Mouse (Mus musculus) MEL (cell line): ENCODE measurements around the gene Gzmm. TPM values are rescaled to one million over a fixed set of nuclear protein-coding genes. Genes with fewer than 3 reads are reported as not detected.

ENCODE experiments used
- DNase-seq: peaks from one replicate; pipeline ENCODE4 v3.0.0; 2011; ENCODE audit warnings: low read depth, low spot score
- H3K27ac ChIP-seq: 2 replicates; pipeline ENCODE4 v1.5.1; 2012; ENCODE audit warnings: low read depth, mild to moderate bottlenecking, control low read depth, low read length, moderate library complexity; ENCODE audit not compliant: control insufficient read depth
- H3K27me3 ChIP-seq, 2 experiments: fragments of 150-350 bp in 1 of 2; sonication (generic) in 1 of 2; 2 replicates each; pipeline ENCODE4 v1.6.1; 2012; ENCODE audit warnings: low read length in 2 of 2, mild to moderate bottlenecking in 2 of 2, improper control_type of control experiment in 1 of 2, moderate library complexity in 1 of 2; ENCODE audit not compliant: insufficient read depth in 2 of 2, control insufficient read depth in 1 of 2
- H3K36me3 ChIP-seq, 2 experiments: 2 replicates each; pipeline ENCODE4 v1.6.1; 2012 to 2014; ENCODE audit warnings: low read length in 2 of 2, improper control_type of control experiment in 1 of 2, inconsistent platforms in 1 of 2, mild to moderate bottlenecking in 1 of 2; ENCODE audit not compliant: insufficient read depth in 2 of 2, control insufficient read depth in 1 of 2
- H3K4me1 ChIP-seq, 2 experiments: fragments of 150-350 bp in 1 of 2; sonication (generic) in 1 of 2; 2 replicates each; pipeline ENCODE4 v1.6.1; 2012; ENCODE audit warnings: low read length in 2 of 2, improper control_type of control experiment in 1 of 2, mild to moderate bottlenecking in 1 of 2; ENCODE audit not compliant: insufficient read depth in 2 of 2, control insufficient read depth in 1 of 2
- H3K4me3 ChIP-seq, 2 experiments: fragments of 150-350 bp in 1 of 2; sonication (generic) in 1 of 2; 2 replicates each; pipeline ENCODE4 v1.5.1; 2012; ENCODE audit warnings: low read depth in 2 of 2, low read length in 2 of 2, mild to moderate bottlenecking in 2 of 2, moderate library complexity in 2 of 2, control low read depth in 1 of 2, improper control_type of control experiment in 1 of 2; ENCODE audit not compliant: control insufficient read depth in 1 of 2, insufficient read depth in 1 of 2
- H3K79me2 ChIP-seq: 2 replicates; pipeline ENCODE4 v1.6.1; 2012; ENCODE audit warnings: mild to moderate bottlenecking, low read length, moderate library complexity; ENCODE audit not compliant: control insufficient read depth, poor library complexity, insufficient read depth
- H3K9ac ChIP-seq: 2 replicates; pipeline ENCODE4 v1.6.1; 2012; ENCODE audit warnings: low read depth, mild to moderate bottlenecking, control low read depth, low read length, moderate library complexity; ENCODE audit not compliant: control insufficient read depth, poor library complexity, severe bottlenecking
- H3K9me3 ChIP-seq: fragments of 150-350 bp; sonication (generic); replicated peaks from 2 replicates; pipeline ENCODE4 v1.6.1; 2012; ENCODE audit warnings: mild to moderate bottlenecking, low read length, improper control_type of control experiment, moderate library complexity; ENCODE audit not compliant: insufficient read depth
- BHLHE40 ChIP-seq: IDR thresholded peaks from 2 replicates; pipeline ENCODE4 v1.6.1; 2012; ENCODE audit warnings: low read depth, mild to moderate bottlenecking, inconsistent platforms, low read length, improper control_type of control experiment, borderline replicate concordance
- CHD2 ChIP-seq: IDR thresholded peaks from 2 replicates; pipeline ENCODE4 v1.6.1; 2011; ENCODE audit warnings: low read length, improper control_type of control experiment
- CTCF ChIP-seq, 3 experiments: IDR thresholded peaks in 2 of 3; conservative IDR thresholded peaks in 1 of 3; 2 replicates each; pipeline ENCODE4 v1.5.1; 2011 to 2012; ENCODE audit warnings: low read length in 3 of 3, low read depth in 2 of 3, mild to moderate bottlenecking in 2 of 3, improper control_type of control experiment in 1 of 3, inconsistent platforms in 1 of 3, mixed read lengths in 1 of 3, moderate library complexity in 1 of 3; ENCODE audit not compliant: control insufficient read depth in 1 of 3, insufficient read depth in 1 of 3, poor library complexity in 1 of 3, severe bottlenecking in 1 of 3
- ELF1 ChIP-seq: IDR thresholded peaks from 2 replicates; pipeline ENCODE4 v1.6.1; 2014; ENCODE audit warnings: low read depth, mild to moderate bottlenecking, inconsistent platforms, low read length, improper control_type of control experiment, moderate library complexity
- HCFC1 ChIP-seq: IDR thresholded peaks from 2 replicates; pipeline ENCODE4 v1.6.1; 2012; ENCODE audit warnings: low read depth, mild to moderate bottlenecking, inconsistent platforms, low read length, improper control_type of control experiment, moderate library complexity
- JUND ChIP-seq: IDR thresholded peaks from 2 replicates; pipeline ENCODE4 v1.6.1; 2011; ENCODE audit warnings: low read depth, mild to moderate bottlenecking, improper control_type of control experiment, low read length
- MAFK ChIP-seq: IDR thresholded peaks from 2 replicates; pipeline ENCODE4 v1.6.1; 2011; ENCODE audit warnings: low read depth, mild to moderate bottlenecking, low read length, improper control_type of control experiment, borderline replicate concordance
- MAX ChIP-seq: IDR thresholded peaks from 2 replicates; pipeline ENCODE4 v1.6.1; 2011; ENCODE audit warnings: low read length, improper control_type of control experiment
- MAZ ChIP-seq: IDR thresholded peaks from 2 replicates; pipeline ENCODE4 v1.6.1; 2012; ENCODE audit warnings: low read depth, mild to moderate bottlenecking, inconsistent platforms, low read length, improper control_type of control experiment
- MEF2A ChIP-seq: IDR thresholded peaks from 2 replicates; pipeline ENCODE4 v1.6.1; 2014; ENCODE audit warnings: low read depth, mild to moderate bottlenecking, inconsistent platforms, low read length, improper control_type of control experiment; ENCODE audit not compliant: poor library complexity, insufficient replicate concordance, severe bottlenecking; ENCODE audit errors: extremely low read depth
- MYB ChIP-seq: IDR thresholded peaks from 2 replicates; pipeline ENCODE4 v1.6.1; 2011; ENCODE audit warnings: mild to moderate bottlenecking, low read depth, low read length, improper control_type of control experiment
- MYC ChIP-seq: IDR thresholded peaks from 2 replicates; pipeline ENCODE4 v1.6.1; 2011; ENCODE audit warnings: low read depth, mild to moderate bottlenecking, low read length, improper control_type of control experiment, moderate library complexity
- NELFE ChIP-seq: IDR thresholded peaks from 2 replicates; pipeline ENCODE4 v1.6.1; 2011; ENCODE audit warnings: low read depth, low read length, improper control_type of control experiment
- NRF1 ChIP-seq: IDR thresholded peaks from 2 replicates; pipeline ENCODE4 v1.6.1; 2014; ENCODE audit warnings: low read depth, mild to moderate bottlenecking, inconsistent platforms, low read length, improper control_type of control experiment, moderate library complexity; ENCODE audit not compliant: poor library complexity, insufficient read depth, severe bottlenecking
- POLR2A ChIP-seq, 2 experiments: IDR thresholded peaks; 2 replicates each; pipeline ENCODE4 v1.6.1; 2011 to 2012; ENCODE audit warnings: low read length in 2 of 2, mild to moderate bottlenecking in 2 of 2, control low read depth in 1 of 2, improper control_type of control experiment in 1 of 2, low read depth in 1 of 2, moderate library complexity in 1 of 2; ENCODE audit not compliant: control insufficient read depth in 1 of 2, insufficient read depth in 1 of 2, poor library complexity in 1 of 2
- POLR2AphosphoS2 ChIP-seq: IDR thresholded peaks from 2 replicates; pipeline ENCODE4 v1.6.1; 2011; ENCODE audit warnings: low read length, improper control_type of control experiment
- POLR2AphosphoS5 ChIP-seq: IDR thresholded peaks from 2 replicates; pipeline ENCODE4 v1.6.1; 2012; ENCODE audit warnings: low read depth, borderline replicate concordance, mild to moderate bottlenecking, inconsistent platforms, low read length, moderate library complexity, mixed read lengths
- SIN3A ChIP-seq: IDR thresholded peaks from 2 replicates; pipeline ENCODE4 v1.6.1; 2012; ENCODE audit warnings: low read length, improper control_type of control experiment, inconsistent platforms
- TAL1 ChIP-seq: IDR thresholded peaks from 2 replicates; pipeline ENCODE4 v1.6.1; 2012; ENCODE audit warnings: mild to moderate bottlenecking, inconsistent platforms, low read length, moderate library complexity, mixed read lengths
- TBP ChIP-seq: IDR thresholded peaks from 2 replicates; pipeline ENCODE4 v1.8.0; 2011; ENCODE audit warnings: low read depth, low read length, improper control_type of control experiment
- TCF12 ChIP-seq: IDR thresholded peaks from 2 replicates; pipeline ENCODE4 v1.6.1; 2014; ENCODE audit warnings: low read depth, mild to moderate bottlenecking, inconsistent platforms, low read length, improper control_type of control experiment, moderate library complexity
- UBTF ChIP-seq: IDR thresholded peaks from 2 replicates; pipeline ENCODE4 v1.6.1; 2012; ENCODE audit warnings: low read depth, mild to moderate bottlenecking, inconsistent platforms, low read length, improper control_type of control experiment, moderate library complexity, borderline replicate concordance; ENCODE audit not compliant: insufficient read depth
- USF1 ChIP-seq: IDR thresholded peaks from 2 replicates; pipeline ENCODE4 v1.6.1; 2014; ENCODE audit warnings: low read depth, mild to moderate bottlenecking, inconsistent platforms, low read length, improper control_type of control experiment, moderate library complexity
- USF2 ChIP-seq, 2 experiments: IDR thresholded peaks; 2 replicates each; pipeline ENCODE4 v1.6.1; 2011 to 2012; ENCODE audit warnings: improper control_type of control experiment in 2 of 2, low read length in 2 of 2, borderline replicate concordance in 1 of 2, inconsistent platforms in 1 of 2, low read depth in 1 of 2, mild to moderate bottlenecking in 1 of 2; ENCODE audit not compliant: insufficient read depth in 1 of 2
- ZMIZ1 ChIP-seq: IDR thresholded peaks from 2 replicates; pipeline ENCODE4 v1.6.1; 2012; ENCODE audit warnings: low read depth, mild to moderate bottlenecking, inconsistent platforms, low read length, improper control_type of control experiment, moderate library complexity
- ZNF384 ChIP-seq: IDR thresholded peaks from 2 replicates; pipeline ENCODE4 v1.6.1; 2012; ENCODE audit warnings: low read depth, mild to moderate bottlenecking, inconsistent platforms, low read length, improper control_type of control experiment
- polyA plus RNA-seq, 2 experiments: library from polyadenylated mRNA; stranded (reverse) in 1 of 2; unstranded in 1 of 2; fragments of >175 nt in 1 of 2; fragments of >200 nt in 1 of 2; gene quantifications; 2 replicates each; pipeline versions ENCODE4 v1.2.1 to v1.2.4; 2012; ENCODE audit warnings: low replicate concordance in 2 of 2, low read depth in 1 of 2; ENCODE audit not compliant: insufficient read length in 2 of 2, insufficient read depth in 1 of 2, missing spikeins in 1 of 2
- total RNA-seq: library from RNA; depleted of rRNA; stranded (reverse); fragments of 300-350 nt; gene quantifications from 2 replicates; pipeline ENCODE4 v1.2.3, GENCODE M21; 2012

The Gzmm gene
- total and polyA plus RNA-seq, 3 experiments: 2.3 to 2.5 TPM; not detected in 1

- no peak for TF ChIP-seq MAZ
- no peak for TF ChIP-seq ZNF384
- TF ChIP-seq USF2 (IDR thresholded peaks at IDR 0.05; ENCODE audit: borderline replicate concordance in 1 of 2, insufficient read depth in 1 of 2, low read depth in 1 of 2, low read length in 2 of 2): no peak
- TF ChIP-seq NELFE: no peak
- no peak for TF ChIP-seq MYB
- no peak for TF ChIP-seq MAFK
- TF ChIP-seq POLR2A (IDR thresholded peaks at IDR 0.05; ENCODE audit: control insufficient read depth in 1 of 2, insufficient read depth in 1 of 2, low read depth in 1 of 2, low read length in 2 of 2, poor library complexity in 1 of 2): no peak
- no peak for TF ChIP-seq JUND
- no peak for TF ChIP-seq USF1
- no peak for TF ChIP-seq MAX
- TF ChIP-seq SIN3A: no peak
- TF ChIP-seq CHD2: no peak
- TF ChIP-seq UBTF: no peak
- H3K27me3 ChIP-seq: no peaks in the 10 kb centered on the region
- no peaks in the 10 kb centered on the region for H3K9me3 ChIP-seq
- DNase-seq: no peak
- peaks cover 0 to 4% of the 10 kb centered on the region in 2 experiments; a peak in 1 of 4 replicates for H3K36me3 ChIP-seq
- H3K79me2 ChIP-seq: peaks cover 11% of the 10 kb centered on the region
- peak overlapping the region; percentile 60 to 88 for H3K4me3 ChIP-seq
- H3K27ac ChIP-seq: no peak overlapping the region
- H3K9ac ChIP-seq: peak overlapping the region; percentile 85
- peaks cover 0 to 9% of the 10 kb centered on the region in 2 experiments; a peak in 3 of 4 replicates for H3K4me1 ChIP-seq
These were observed 18.5 kb upstream of the Gzmm start for GRCm38 (mm10) chr10:79670071-79670888.

GRCm38 (mm10) chr10:79671396-79672087, 17.3 kb upstream of the Gzmm start:
- peaks cover 0 to 9% of the 10 kb centered on the region in 2 experiments; a peak in 3 of 4 replicates for H3K4me1 ChIP-seq
- no peak for TF ChIP-seq TAL1
- TF ChIP-seq BHLHE40: no peak
- TF ChIP-seq POLR2AphosphoS5: no peak
- TF ChIP-seq POLR2AphosphoS2: no peak
- TF ChIP-seq MYC: no peak
- no peak for TF ChIP-seq JUND
- no peak for TF ChIP-seq HCFC1
- no peak for TF ChIP-seq NELFE
- TF ChIP-seq CTCF (IDR thresholded peaks at IDR 0.05 in 2 of 3, conservative IDR thresholded peaks at IDR 0.05 in 1 of 3; ENCODE audit: control insufficient read depth in 1 of 3, insufficient read depth in 1 of 3, low read depth in 2 of 3, low read length in 3 of 3, poor library complexity in 1 of 3, severe bottlenecking in 1 of 3): no peak
- TF ChIP-seq SIN3A: no peak
- TF ChIP-seq TBP: no peak
- no peak for TF ChIP-seq ZNF384
- TF ChIP-seq UBTF: no peak
- TF ChIP-seq TCF12: no peak
- no peak for TF ChIP-seq MAZ
- no peak for TF ChIP-seq CHD2
- no peak for TF ChIP-seq NRF1
- no peak for TF ChIP-seq MEF2A
- no peak for TF ChIP-seq ZMIZ1
- no peak for TF ChIP-seq ELF1
- H3K9ac ChIP-seq: no peak overlapping the region
- H3K9me3 ChIP-seq: no peaks in the 10 kb centered on the region
- H3K4me3 ChIP-seq: no peak overlapping the region
- peaks cover 11% of the 10 kb centered on the region for H3K79me2 ChIP-seq
- no peak for DNase-seq
- peaks cover 0 to 4% of the 10 kb centered on the region in 2 experiments; a peak in 1 of 4 replicates for H3K36me3 ChIP-seq
- H3K27me3 ChIP-seq: no peaks in the 10 kb centered on the region
- H3K27ac ChIP-seq: no peak overlapping the region
